Mouse (Mus musculus): Measurements from ENCODE around the gene Mxra8. TPM values are rescaled to one million over a fixed set of nuclear protein-coding genes. Genes with fewer than 3 reads are reported as not detected.

Mxra8 gene
- polyA plus RNA-seq, 1 experiment from 2014 or later: 126 TPM

DNA sequence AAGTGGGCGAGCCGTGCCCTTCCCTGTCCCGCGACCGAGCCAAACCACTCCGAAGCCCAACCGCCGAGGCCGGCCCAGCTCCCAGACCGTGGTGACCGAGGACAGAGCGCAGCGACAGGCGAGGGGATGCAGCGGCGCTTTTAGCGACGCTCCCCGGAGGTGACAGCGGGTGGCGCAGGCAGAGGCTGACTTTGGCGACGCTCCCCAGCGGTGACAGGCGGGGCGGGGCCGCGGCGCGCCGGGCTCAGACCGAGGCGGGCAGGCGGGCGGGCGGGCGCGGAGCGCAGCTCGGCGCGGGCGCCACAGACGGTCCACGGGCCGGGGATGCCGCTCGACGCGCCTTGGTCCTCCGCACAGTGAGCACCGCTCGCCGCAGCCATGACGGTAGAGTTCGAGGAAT lies 52.5 kb downstream of the Mxra8 start:
- peak overlapping the region; percentile 96 for H3K4me2 ChIP-seq (ENCODE audit: low read depth, low read length)
- peak; percentile 89 for ATAC-seq (ENCODE audit: insufficient read depth, low FRiP score)
- H3K36me3 ChIP-seq (ENCODE audit: control insufficient read depth, insufficient read depth, low read length): peaks cover 11% of the 10 kb centered on the region; the same call in 1 of the 2 replicates
- no peaks in the 10 kb centered on the region for H3K27me3 ChIP-seq (ENCODE audit: control insufficient read depth, insufficient read depth, low read length)
- peak overlapping the region; percentile 98 for H3K27ac ChIP-seq (ENCODE audit: low read length)
- H3K9me3 ChIP-seq (replicated peaks; ENCODE audit: control insufficient read depth, low read length): no peaks in the 10 kb centered on the region
- H3K4me1 ChIP-seq (ENCODE audit: control insufficient read depth, insufficient read depth, low read length): peaks cover 34% of the 10 kb centered on the region
- under 1% methylated on average over 54 of the region's 56 CpGs for WGBS
- H3K4me3 ChIP-seq (replicated peaks; ENCODE audit: low read length): peak overlapping the region; percentile 91
- peak overlapping the region; percentile 95 for H3K9ac ChIP-seq (ENCODE audit: low read length)

DNA sequence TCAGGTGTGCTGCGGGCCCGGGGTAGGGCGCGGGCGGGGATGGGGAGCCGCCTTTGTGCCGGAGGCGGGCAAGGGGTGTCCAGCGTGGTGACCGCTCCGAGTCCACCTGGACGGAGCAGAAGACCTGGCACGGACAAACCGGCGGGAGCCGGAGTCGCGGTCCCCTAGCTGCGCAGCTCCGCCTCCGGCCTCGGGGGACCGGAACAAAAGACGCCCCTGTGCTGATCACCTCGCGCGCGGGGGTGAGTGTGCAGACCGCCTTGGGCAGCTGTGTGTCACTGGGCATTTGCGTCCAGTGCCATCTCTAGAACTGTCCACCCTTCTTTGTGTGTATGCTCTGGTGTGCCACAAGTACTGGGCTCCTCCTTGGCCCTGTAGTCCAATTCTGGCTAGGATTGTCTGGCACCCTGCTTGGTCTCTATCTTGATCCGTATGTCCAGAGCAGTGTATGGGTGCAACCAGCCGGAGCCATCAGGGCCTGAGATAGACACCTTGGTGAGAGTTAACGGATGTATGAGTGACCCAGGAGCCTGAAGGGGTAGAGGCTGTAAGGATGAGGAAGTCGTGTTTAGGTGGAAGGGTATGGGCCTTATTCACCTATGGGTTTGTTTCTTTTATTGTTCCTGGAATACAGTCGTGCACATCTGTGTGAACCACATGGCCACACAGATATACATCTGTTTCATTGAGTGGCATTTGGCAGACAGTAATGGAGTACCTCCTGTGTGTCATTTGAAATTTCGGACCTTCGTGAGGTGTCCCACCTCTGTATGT lies 53.1 kb downstream of the Mxra8 start:
- peak overlapping the region; percentile 95 for H3K9ac ChIP-seq (ENCODE audit: low read length)
- no peaks in the 10 kb centered on the region for H3K9me3 ChIP-seq (replicated peaks; ENCODE audit: control insufficient read depth, low read length)
- H3K4me3 ChIP-seq (replicated peaks; ENCODE audit: low read length): peak overlapping the region; percentile 91
- ATAC-seq (ENCODE audit: insufficient read depth, low FRiP score): 0 out of 2 replicates have a peak, but pooled peaks have one; percentile 8
- peaks cover 34% of the 10 kb centered on the region for H3K4me1 ChIP-seq (ENCODE audit: control insufficient read depth, insufficient read depth, low read length)
- 5% methylated on average over 37 of the region's 37 CpGs for WGBS
- peak overlapping the region; percentile 96 for H3K4me2 ChIP-seq (ENCODE audit: low read depth, low read length)
- H3K27me3 ChIP-seq (ENCODE audit: control insufficient read depth, insufficient read depth, low read length): no peaks in the 10 kb centered on the region
- H3K27ac ChIP-seq (ENCODE audit: low read length): peak overlapping the region; percentile 98
- peaks cover 9% of the 10 kb centered on the region; the same call in 1 of the 2 replicates for H3K36me3 ChIP-seq (ENCODE audit: control insufficient read depth, insufficient read depth, low read length)

DNA sequence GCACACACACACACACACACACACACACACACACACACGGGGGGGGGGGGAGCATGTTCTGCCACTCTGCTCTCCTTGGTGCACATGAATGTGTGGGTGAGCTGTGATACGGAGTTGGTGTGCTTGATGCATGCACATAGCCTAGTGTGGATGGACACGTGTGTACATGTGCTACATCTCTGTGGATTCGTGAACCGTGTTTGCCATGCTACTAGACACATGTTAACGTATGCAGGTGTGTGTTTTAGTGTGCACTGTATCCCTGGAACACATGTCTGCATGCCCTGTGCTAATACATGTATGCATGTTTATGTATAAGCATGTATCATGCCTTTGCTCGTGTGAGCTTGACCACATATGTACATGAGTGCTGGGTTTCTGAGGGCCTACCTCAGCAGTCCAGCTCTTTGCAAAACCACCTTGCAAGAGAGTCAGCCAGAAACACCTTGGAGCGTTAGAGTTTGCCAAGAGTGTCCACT lies 53.8 kb downstream of the Mxra8 start:
- peaks cover 7% of the 10 kb centered on the region; the same call in 1 of the 2 replicates for H3K36me3 ChIP-seq (ENCODE audit: control insufficient read depth, insufficient read depth, low read length)
- peak overlapping the region; percentile 95; the same call in 1 of the 2 replicates for H3K9ac ChIP-seq (ENCODE audit: low read length)
- 69% methylated on average over 8 of the region's 8 CpGs for WGBS
- H3K27ac ChIP-seq (ENCODE audit: low read length): peak overlapping the region; percentile 76; the same call in 1 of the 2 replicates
- H3K4me3 ChIP-seq (replicated peaks; ENCODE audit: low read length): peak overlapping the region; percentile 91
- H3K4me2 ChIP-seq (ENCODE audit: low read depth, low read length): peak overlapping the region; percentile 96
- no peaks in the 10 kb centered on the region for H3K27me3 ChIP-seq (ENCODE audit: control insufficient read depth, insufficient read depth, low read length)
- no peaks in the 10 kb centered on the region for H3K9me3 ChIP-seq (replicated peaks; ENCODE audit: control insufficient read depth, low read length)
- peaks cover 34% of the 10 kb centered on the region for H3K4me1 ChIP-seq (ENCODE audit: control insufficient read depth, insufficient read depth, low read length)
- ATAC-seq (ENCODE audit: insufficient read depth, low FRiP score): no peak

Small RNA genes within 50 kb of the gene (microRNA-seq; reads per million reads assigned to microRNA genes)
- gene Gm27743: not detected

Other genes with a start within 250 kb of the Mxra8 start
- gene Slc35e2, start 238.3 kb upstream of the Mxra8 start, polyA plus RNA-seq (2015; fragmentation: Nextera tagmentation; extraction: Ambion mirVana): 6.3 and 6.8 TPM in 2 replicates
- 50.8 and 55.7 TPM in 2 replicates for gene Cdk11b, start 214.8 kb upstream of the Mxra8 start, polyA plus RNA-seq (2015; fragmentation: Nextera tagmentation; extraction: Ambion mirVana)
- gene Gm10563, start 194.3 kb upstream of the Mxra8 start, polyA plus RNA-seq (2015; fragmentation: Nextera tagmentation; extraction: Ambion mirVana): not detected in 2 replicates
- 53.8 and 59.8 TPM in 2 replicates for gene Mmp23, start 186.3 kb upstream of the Mxra8 start, polyA plus RNA-seq (2015; fragmentation: Nextera tagmentation; extraction: Ambion mirVana)
- 23.3 and 23.8 TPM in 2 replicates for gene Mib2, start 170.5 kb upstream of the Mxra8 start, polyA plus RNA-seq (2015; fragmentation: Nextera tagmentation; extraction: Ambion mirVana)
- 2.5 and 2.8 TPM in 2 replicates for gene Fndc10, start 145.3 kb upstream of the Mxra8 start, polyA plus RNA-seq (2015; fragmentation: Nextera tagmentation; extraction: Ambion mirVana)
- 132 and 136 TPM in 2 replicates for gene Ssu72, start 134.9 kb upstream of the Mxra8 start, polyA plus RNA-seq (2015; fragmentation: Nextera tagmentation; extraction: Ambion mirVana)
- 0.46 and 0.47 TPM in 2 replicates for gene Tmem240, start 104.9 kb upstream of the Mxra8 start, polyA plus RNA-seq (2015; fragmentation: Nextera tagmentation; extraction: Ambion mirVana)
- 99.0 and 101 TPM in 2 replicates for gene Atad3a, start 78.6 kb upstream of the Mxra8 start, polyA plus RNA-seq (2015; fragmentation: Nextera tagmentation; extraction: Ambion mirVana)
- 34.0 and 34.4 TPM in 2 replicates for gene Vwa1, start 65.0 kb upstream of the Mxra8 start, polyA plus RNA-seq (2015; fragmentation: Nextera tagmentation; extraction: Ambion mirVana)
- 0.35 and 0.43 TPM in 2 replicates for gene Tmem88b, start 53.8 kb upstream of the Mxra8 start, polyA plus RNA-seq (2015; fragmentation: Nextera tagmentation; extraction: Ambion mirVana)
- 0.31 and 0.35 TPM in 2 replicates for gene Ankrd65, start 49.2 kb upstream of the Mxra8 start, polyA plus RNA-seq (2015; fragmentation: Nextera tagmentation; extraction: Ambion mirVana)
- 191 and 199 TPM in 2 replicates for gene Mrpl20, start 36.8 kb upstream of the Mxra8 start, polyA plus RNA-seq (2015; fragmentation: Nextera tagmentation; extraction: Ambion mirVana)
- gene Ccnl2, start 27.2 kb upstream of the Mxra8 start, polyA plus RNA-seq (2015; fragmentation: Nextera tagmentation; extraction: Ambion mirVana): 173 and 181 TPM in 2 replicates
- gene Aurkaip1, start 8.4 kb upstream of the Mxra8 start, polyA plus RNA-seq (2015; fragmentation: Nextera tagmentation; extraction: Ambion mirVana): 135 and 158 TPM in 2 replicates
- gene Dvl1, start 7.7 kb downstream of the Mxra8 start, polyA plus RNA-seq (2015; fragmentation: Nextera tagmentation; extraction: Ambion mirVana): 5.0 and 5.3 TPM in 2 replicates
- 0.32 and 0.35 TPM in 2 replicates for gene Tas1r3, start 23.7 kb downstream of the Mxra8 start, polyA plus RNA-seq (2015; fragmentation: Nextera tagmentation; extraction: Ambion mirVana)
- 19.4 and 23.0 TPM in 2 replicates for gene Cptp, start 29.8 kb downstream of the Mxra8 start, polyA plus RNA-seq (2015; fragmentation: Nextera tagmentation; extraction: Ambion mirVana)
- gene Ints11, start 29.9 kb downstream of the Mxra8 start, polyA plus RNA-seq (2015; fragmentation: Nextera tagmentation; extraction: Ambion mirVana): 61.2 and 63.9 TPM in 2 replicates
- gene Pusl1, start 52.1 kb downstream of the Mxra8 start, polyA plus RNA-seq (2015; fragmentation: Nextera tagmentation; extraction: Ambion mirVana): 51.2 and 54.1 TPM in 2 replicates
- gene Acap3, start 52.1 kb downstream of the Mxra8 start, polyA plus RNA-seq (2015; fragmentation: Nextera tagmentation; extraction: Ambion mirVana): 18.0 and 24.0 TPM in 2 replicates
- gene Ube2j2, start 104.2 kb downstream of the Mxra8 start, polyA plus RNA-seq (2015; fragmentation: Nextera tagmentation; extraction: Ambion mirVana): 71.6 and 74.5 TPM in 2 replicates
- gene C1qtnf12, start 122.6 kb downstream of the Mxra8 start, polyA plus RNA-seq (2015; fragmentation: Nextera tagmentation; extraction: Ambion mirVana): 32.0 and 37.6 TPM in 2 replicates
- gene B3galt6, start 153.0 kb downstream of the Mxra8 start, polyA plus RNA-seq (2015; fragmentation: Nextera tagmentation; extraction: Ambion mirVana): 11.0 and 11.6 TPM in 2 replicates
- gene Sdf4, start 153.2 kb downstream of the Mxra8 start, polyA plus RNA-seq (2015; fragmentation: Nextera tagmentation; extraction: Ambion mirVana): 165 and 166 TPM in 2 replicates
- gene Tnfrsf4, start 174.2 kb downstream of the Mxra8 start, polyA plus RNA-seq (2015; fragmentation: Nextera tagmentation; extraction: Ambion mirVana): 0.30 and 0.87 TPM in 2 replicates
- gene Tnfrsf18, start 186.5 kb downstream of the Mxra8 start, polyA plus RNA-seq (2015; fragmentation: Nextera tagmentation; extraction: Ambion mirVana): 2.4 and 3.1 TPM in 2 replicates
- 4.6 and 5.0 TPM in 2 replicates for gene Ttll10, start 219.7 kb downstream of the Mxra8 start, polyA plus RNA-seq (2015; fragmentation: Nextera tagmentation; extraction: Ambion mirVana)

All from stomach, embryonic 16.5 days (tissue).